Mouse (Mus musculus) thymus, postnatal 36 days (tissue): Measurements from ENCODE around the gene Tmie.

Experiments used
- DNase-seq, 2 experiments: peaks; one replicate each; pipeline ENCODE4 v3.0.0; 2022; ENCODE audit warnings: mixed read lengths in 2 of 2

Gene Tmie

GRCm38 (mm10) chr9:110879998-110880561, at the start of gene Tmie:
Gene Tmie, minus strand, starts transcription at chr9:110880113.
- peak; percentile 81 to 87 for DNase-seq

- DNase-seq: peak; percentile 83 to 84
These were observed 42.8 kb upstream of the Tmie start for GRCm38 (mm10) chr9:110922759-110923158.

DNA sequence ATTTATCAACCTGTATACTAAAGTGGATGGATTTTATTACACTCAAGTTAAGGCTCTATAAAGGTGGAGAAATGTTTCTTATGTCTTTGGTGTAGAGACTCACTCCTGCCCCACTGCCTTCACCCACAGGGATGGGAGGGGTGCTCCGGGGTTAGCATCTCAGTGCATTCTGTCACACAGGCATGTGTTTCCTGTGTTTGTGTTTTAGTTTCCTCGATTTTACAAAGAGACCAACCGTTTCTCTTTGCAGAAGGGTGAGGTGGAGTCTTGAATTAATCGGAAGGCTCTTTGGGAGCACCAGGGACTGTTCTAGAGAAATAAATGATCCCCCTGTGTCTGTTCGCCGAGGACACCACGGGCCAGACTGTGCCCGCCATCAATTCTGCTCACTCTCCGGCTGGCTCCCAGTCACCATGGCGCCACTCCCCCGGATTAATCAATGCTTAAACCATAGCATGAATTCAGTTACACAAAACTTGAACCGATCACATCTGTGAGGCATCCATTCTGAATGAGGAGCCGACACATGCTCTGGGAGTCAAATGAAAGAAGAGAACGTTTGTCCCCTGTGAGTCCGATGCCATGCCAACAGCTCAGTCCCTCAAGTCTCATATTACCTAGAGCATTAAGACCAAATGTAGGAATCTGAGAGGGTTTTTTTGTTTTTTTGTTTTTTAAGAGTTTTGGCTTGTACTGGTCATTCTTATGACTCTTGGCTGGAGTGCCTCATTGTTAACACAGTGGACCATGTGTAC, 40.9 kb upstream of the Tmie start:
- peak; percentile 68 to 81 for DNase-seq

GRCm38 (mm10) chr9:110916786-110917185, 36.9 kb upstream of the Tmie start, which contains the start of gene Fam240a:
Gene Fam240a, minus strand, starts transcription at chr9:110916861.
- DNase-seq: no peak

DNA sequence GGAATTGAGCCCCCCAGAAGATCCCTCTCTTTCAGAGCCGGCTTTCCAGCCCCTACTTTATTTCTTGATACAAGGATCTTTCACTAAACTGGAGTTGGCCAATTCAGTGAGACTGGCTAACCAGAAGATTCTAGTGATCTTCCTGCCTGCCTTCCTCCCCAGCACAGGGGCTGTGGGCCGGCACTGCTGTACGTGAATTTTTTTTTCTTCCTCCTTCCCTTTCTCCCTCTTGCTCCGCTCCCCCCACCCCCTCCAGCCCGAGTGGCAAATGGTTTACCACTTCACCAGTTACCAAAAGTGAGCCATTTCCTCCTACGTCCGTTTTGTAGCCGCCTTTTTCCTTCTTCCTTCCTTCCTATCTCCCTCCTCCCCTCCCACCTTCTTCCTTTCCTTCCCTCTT, 35.6 kb upstream of the Tmie start:
- DNase-seq: peak; percentile 54 to 63

GRCm38 (mm10) chr9:110914631-110915236, 34.8 kb upstream of the Tmie start:
- peak; percentile 11 to 49 for DNase-seq

DNA sequence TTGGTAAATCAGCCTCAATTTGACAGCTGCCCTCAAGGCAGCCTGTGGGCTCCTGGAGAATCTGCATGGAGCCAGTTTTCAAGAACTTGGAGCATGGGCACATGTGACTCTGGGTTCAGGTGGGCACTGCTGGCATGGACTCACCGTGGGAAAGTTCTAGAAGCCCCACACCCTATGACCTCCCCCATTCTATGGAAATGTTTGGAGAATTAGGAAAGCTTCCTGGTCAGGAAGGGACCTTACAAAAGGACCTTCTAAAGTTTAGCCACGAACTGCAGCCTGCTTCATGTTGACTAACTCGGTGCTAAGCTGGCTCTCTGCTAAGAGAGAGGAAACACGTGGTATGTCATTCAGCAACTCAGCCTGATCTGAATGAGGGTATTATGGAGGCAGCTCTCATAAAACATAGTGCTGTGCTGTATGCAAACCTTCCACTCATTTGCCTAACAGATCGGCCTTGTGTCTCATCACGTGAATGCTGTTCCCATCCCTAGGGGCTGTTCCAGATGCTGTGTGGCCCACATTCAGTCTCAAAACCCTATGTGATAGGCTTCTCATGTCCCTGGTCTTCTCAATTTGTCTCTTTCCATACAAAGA, 29.6 kb upstream of the Tmie start:
- peak; percentile 45 to 52 for DNase-seq

DNA sequence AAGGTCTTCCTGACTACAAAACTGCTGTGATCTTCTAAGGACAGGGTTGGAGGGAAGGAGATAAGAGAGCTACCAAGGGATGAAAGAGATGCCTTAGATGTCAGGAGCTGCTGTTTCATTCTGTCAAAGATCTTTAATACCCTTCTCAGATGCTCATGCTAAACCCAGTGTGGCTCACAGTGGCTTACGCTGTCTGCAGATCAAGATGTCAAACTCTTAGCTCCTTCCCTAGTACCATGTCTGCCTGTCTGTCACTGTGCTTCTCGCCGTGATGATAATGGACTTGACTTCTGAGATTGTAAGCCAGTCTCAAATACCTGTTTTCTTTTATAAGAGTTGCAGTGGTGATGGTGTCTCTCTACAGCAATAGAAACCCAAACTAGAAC, 28.7 kb upstream of the Tmie start:
- DNase-seq: peak in 1 of 2 experiments; percentile 40

- peak; percentile 61 to 67 for DNase-seq
These were observed 28.1 kb upstream of the Tmie start for GRCm38 (mm10) chr9:110907838-110908630.

- DNase-seq: peak; percentile 63 to 66
These were observed 27.4 kb upstream of the Tmie start for GRCm38 (mm10) chr9:110907201-110907837.

- no peak for DNase-seq
These were observed 22.4 kb upstream of the Tmie start for GRCm38 (mm10) chr9:110902271-110902670.

DNA sequence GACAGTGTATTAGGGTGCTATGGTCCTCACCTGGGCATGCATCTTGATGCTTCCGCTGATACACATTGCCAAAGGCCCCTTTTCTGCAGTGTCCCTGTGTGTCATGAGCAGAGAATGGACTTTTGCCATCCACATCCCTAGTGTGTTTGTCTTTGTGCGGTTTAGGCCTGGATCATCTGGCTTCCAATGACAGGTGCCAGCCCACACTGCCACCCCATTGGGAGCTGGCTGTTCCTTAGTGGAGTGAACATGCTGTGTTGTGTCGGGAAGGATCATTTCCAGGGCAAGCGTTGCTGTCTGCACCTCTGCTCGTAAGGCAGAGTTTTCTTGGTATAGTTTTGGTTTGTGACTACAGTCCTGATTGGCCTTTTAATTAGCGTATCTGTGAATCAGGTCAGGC, 21.3 kb upstream of the Tmie start:
- DNase-seq: peak in 1 of 2 experiments; percentile 6

GRCm38 (mm10) chr9:110899451-110900008, 19.6 kb upstream of the Tmie start:
- peak in 1 of 2 experiments; percentile 59 for DNase-seq

DNA sequence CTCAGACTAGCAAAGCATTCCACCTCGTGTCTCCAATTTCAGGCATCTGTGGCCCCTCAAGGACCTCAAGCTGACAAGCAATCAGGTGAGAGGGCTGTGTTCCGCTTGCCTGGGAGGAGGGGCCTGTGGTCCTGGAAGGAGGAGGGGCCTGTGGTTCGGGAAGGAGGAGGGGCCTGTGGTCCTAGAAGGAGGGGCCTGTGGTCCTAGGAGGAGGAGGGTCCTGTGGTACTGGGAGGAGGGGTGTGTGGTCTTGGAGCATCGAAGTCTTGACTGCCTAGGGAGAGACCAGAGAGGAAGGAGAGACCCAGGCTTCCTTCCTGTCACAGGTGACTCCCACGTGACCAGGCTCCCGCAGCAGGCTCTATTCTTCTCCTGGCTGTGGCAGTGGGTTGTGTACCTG, 16.7 kb upstream of the Tmie start:
- peak; percentile 94 to 96 for DNase-seq

- peak in 1 of 2 experiments; percentile 59 for DNase-seq
These were observed 16.1 kb upstream of the Tmie start for GRCm38 (mm10) chr9:110895994-110896393.

DNA sequence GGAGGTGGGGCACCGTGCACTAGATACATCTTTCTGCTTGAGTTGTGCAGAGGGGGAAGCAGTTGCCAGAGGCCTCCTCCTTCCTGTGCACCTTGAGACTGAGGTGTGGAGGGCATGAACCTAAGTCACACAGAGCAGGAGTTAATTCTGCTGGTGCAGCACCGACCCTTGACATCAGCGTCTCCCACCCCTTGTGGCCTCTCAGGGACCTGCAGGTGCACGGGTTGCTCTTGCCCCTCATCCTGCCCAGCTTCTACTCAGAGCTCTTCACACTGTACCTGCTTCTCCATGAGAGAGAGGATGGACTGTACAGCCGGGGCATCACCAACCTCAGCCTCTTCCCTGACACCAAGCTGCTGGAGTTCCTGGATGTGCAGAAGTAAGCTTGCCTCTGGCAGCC, 15.6 kb upstream of the Tmie start:
- DNase-seq: peak; percentile 87 to 88

DNA sequence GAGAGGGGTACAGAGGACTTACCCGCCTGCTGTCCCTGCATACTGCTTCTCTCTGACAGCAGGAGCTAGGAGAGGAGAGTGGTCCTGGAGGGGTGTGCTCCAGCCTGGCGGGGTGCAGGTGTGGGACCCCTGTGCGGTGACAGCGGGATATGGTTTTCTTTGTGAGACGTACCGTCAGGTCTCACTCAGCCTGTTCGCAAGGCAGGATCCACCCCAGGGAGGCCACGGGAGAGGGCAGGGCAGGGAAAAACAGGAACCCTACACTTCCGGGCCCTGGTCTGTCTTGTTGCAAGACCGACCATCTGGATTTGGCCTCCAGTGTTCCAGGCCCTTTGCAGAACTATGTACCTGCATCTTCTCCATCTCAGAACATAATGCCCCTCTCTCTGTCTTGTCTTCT, 13.5 kb upstream of the Tmie start:
- peak in 1 of 2 experiments; percentile 51 for DNase-seq

GRCm38 (mm10) chr9:110892552-110892951, 12.6 kb upstream of the Tmie start:
- no peak for DNase-seq

DNA sequence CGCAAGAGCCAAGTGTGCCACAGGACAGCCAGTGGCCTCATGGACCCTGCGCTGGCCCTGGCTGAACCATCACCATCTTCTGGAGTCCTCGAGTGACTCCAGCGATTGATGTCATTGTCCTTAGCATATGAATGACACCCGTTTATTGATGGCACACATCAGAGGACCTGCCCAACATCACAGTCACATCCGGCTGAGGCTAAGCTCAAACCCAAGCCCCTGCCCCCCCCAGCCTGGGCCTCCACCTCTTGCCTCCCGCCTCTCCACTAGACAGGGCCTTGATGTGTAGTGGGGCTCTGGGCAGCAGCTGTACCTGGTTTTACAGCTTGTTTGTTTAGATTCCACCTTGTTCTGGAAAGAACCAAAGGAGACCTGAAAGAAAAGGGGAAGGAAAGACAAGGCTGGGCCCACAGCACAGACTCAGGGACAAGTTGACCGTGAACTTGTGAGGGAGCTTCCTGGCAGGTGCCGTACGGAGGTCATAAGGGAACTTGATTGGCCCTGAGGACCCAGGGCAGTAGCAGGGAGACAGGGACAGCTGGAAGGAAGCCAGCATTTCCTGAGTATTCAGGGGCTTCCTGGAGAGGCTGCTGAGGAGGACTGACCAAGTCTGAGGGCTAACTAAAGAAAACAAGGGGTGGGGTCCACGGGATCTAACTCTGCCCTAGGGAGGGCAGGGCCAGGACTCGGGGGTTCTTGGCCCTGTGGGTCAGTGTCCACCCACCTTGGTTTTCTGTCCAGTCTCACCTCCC, 11.3 kb upstream of the Tmie start:
- peak in 1 of 2 experiments; percentile 54 for DNase-seq

GRCm38 (mm10) chr9:110890026-110890783, 10.3 kb upstream of the Tmie start:
- DNase-seq: peak; percentile 3 to 36
